Mouse (Mus musculus) forebrain, embryonic 12.5 days (tissue): ENCODE measurements at regions not wholly inside any gene's neighbourhood (a gene's known extent, or its start where the extent isn't known, plus 50 kb on each side); places are given as distances from the start of the nearest gene placed in this dataset.

ENCODE experiments used
- ATAC-seq: fragments of 200-750 bp; cut with Nextera tagmentation; 2 replicates; pipeline ENCODE4 v1.8.0; 2017; ENCODE audit warnings: moderate TSS enrichment; ENCODE audit not compliant: low FRiP score
- H3K27ac ChIP-seq: fragments of 300-500 bp; sonication (generic); 2 replicates; pipeline ENCODE4 v1.5.1; 2016; ENCODE audit warnings: mild to moderate bottlenecking
- H3K27me3 ChIP-seq: fragments of 300-500 bp; sonication (generic); 2 replicates; pipeline ENCODE4 v1.6.1; 2016; ENCODE audit warnings: mild to moderate bottlenecking
- H3K36me3 ChIP-seq: fragments of 300-500 bp; sonication (generic); replicated peaks from 2 replicates; pipeline ENCODE4 v1.6.1; 2016; ENCODE audit warnings: mild to moderate bottlenecking
- H3K4me1 ChIP-seq: fragments of 300-500 bp; sonication (generic); 2 replicates; pipeline ENCODE4 v1.6.1; 2016
- H3K4me2 ChIP-seq: fragments of 300-500 bp; sonication (generic); 2 replicates; pipeline ENCODE4 v1.6.1; 2016; ENCODE audit warnings: mild to moderate bottlenecking, moderate library complexity
- H3K4me3 ChIP-seq: fragments of 300-500 bp; sonication (generic); replicated peaks from 2 replicates; pipeline ENCODE4 v1.5.1; 2016; ENCODE audit warnings: mild to moderate bottlenecking
- H3K9ac ChIP-seq: fragments of 300-500 bp; sonication (generic); 2 replicates; pipeline ENCODE4 v1.6.1; 2016; ENCODE audit warnings: mild to moderate bottlenecking
- H3K9me3 ChIP-seq: fragments of 300-500 bp; sonication (generic); 2 replicates; pipeline ENCODE4 v1.6.1; 2016
- WGBS: fragments of 180-500 bp; shearing (Covaris S2); methylation state at CpG from one replicate; pipeline ENCODE4 v1.1.7; 2016; 5-methylcytosine and 5-hydroxymethylcytosine counted together

DNA sequence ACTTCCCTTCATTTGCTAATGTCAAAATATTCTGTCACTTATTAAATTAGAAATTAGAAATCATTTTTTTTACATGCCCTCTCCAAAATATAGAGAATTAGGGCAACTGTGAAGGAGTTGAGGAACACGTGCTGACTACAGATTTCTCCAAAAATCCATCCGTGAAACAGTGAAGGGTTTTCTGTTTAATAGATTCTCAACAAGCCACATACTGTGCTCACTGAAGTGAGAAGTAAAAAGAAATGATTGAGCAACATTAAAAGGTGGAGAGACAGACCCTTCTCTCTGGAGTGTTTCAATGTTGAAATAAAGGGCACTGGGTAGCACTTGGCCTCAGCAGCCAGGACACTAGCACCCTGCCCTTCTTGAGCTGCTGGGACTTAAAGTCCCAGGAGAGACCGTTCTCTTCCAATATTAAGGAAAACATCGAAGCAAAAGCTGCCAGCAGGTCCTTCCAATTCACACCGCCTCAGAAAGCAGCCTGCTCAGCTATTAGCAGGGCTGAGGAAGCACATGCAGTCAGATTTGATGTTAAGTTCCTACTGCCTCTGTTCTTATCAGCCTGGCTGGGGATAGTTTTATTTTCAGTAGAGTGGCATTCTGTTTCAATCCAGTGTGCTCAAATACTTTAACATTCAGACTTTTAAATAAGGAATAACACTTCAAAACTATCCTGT is 236.8 kb upstream of the Fbxo33 start:
- Histone ChIP-seq H3K9me3 (no peaks in the 10 kb centered on the region), H3K27me3 (no peaks in the 10 kb centered on the region), H3K4me1 (peaks cover 4% of the 10 kb centered on the region; the same call in 1 of the 2 replicates), H3K4me2 (no peak overlapping the region), H3K4me3 (no peak overlapping the region), H3K9ac (no peak overlapping the region), H3K36me3 (no peaks in the 10 kb centered on the region), H3K27ac (no peak overlapping the region)
- ATAC-seq, result no peak
- WGBS, result 45% methylated on average over 5 of the region's 5 CpGs

DNA sequence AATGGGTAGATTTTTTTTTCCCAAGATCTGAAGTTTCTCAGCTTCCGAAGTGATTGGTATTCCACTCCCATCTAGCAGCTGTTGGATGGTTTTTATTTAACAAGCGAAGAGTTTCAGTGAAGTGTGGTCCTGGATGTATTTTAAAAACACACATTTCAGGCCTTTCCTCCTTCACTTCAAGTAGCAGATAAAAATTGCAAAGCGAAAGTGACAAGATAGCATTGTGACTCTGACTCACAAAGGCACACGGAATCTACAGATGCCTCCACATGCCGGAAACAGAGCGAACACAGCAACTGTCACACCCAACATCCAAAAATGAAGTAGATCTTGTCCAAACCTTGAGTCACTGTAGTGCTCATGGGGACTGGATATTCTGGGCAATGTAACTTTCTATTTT is 195.5 kb upstream of the Fbxo33 start:
- Histone ChIP-seq H3K9ac (no peak overlapping the region), H3K4me3 (no peak overlapping the region), H3K27ac (no peak overlapping the region), H3K36me3 (no peaks in the 10 kb centered on the region), H3K4me1 (no peaks in the 10 kb centered on the region), H3K27me3 (no peaks in the 10 kb centered on the region), H3K9me3 (no peaks in the 10 kb centered on the region), H3K4me2 (no peak overlapping the region)
- WGBS, result 87% methylated on average over 6 of the region's 6 CpGs
- no peak for ATAC-seq

DNA sequence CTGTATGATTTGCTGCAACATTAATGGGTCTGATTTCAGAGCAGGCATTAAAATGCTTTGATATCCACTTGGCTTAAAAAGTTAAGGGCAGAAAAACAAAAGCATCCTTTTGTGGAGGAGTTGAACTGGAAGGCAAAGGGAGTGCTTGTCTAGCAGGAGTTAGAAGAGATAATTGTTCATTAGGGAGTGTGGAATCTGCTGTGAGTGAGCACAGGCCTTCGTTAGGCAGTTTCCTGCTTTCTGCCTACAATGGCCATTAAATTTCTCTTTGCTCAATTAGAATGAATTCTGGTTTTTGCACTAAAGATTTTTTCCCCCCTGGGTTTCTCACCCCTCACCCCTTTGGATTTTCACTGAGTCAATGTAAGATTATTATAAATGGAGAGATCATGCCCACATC is 192.0 kb upstream of the Fbxo33 start:
- no peak overlapping the region for H3K4me3 ChIP-seq
- no peak for ATAC-seq
- no peak overlapping the region for H3K9ac ChIP-seq
- no peaks in the 10 kb centered on the region for H3K9me3 ChIP-seq
- no peak overlapping the region for H3K4me2 ChIP-seq
- 24% methylated on average over 1 of the region's 1 CpGs for WGBS
- no peaks in the 10 kb centered on the region for H3K27me3 ChIP-seq
- H3K36me3 ChIP-seq, result no peaks in the 10 kb centered on the region
- no peak overlapping the region for H3K27ac ChIP-seq
- H3K4me1 ChIP-seq, result no peaks in the 10 kb centered on the region

DNA sequence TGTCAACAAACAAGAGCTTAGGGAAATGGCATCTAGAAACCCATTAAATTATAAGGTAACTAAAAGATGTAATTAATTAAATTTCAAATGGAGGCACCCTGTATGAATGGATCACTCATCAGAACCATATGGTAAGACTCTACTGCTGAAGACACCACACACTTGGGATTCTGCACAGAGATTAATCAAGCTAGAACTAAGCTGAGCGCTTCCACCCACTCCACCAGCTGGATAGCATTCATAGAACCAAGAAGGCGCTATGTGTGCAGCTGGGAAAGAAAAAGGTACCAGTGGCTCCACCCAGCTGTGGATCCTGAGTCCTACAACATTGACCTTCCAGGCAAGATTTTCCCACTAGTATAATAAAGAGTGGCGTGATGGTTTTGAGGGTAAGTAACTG is 171.6 kb upstream of the Fbxo33 start:
- no peak overlapping the region for H3K9ac ChIP-seq

DNA sequence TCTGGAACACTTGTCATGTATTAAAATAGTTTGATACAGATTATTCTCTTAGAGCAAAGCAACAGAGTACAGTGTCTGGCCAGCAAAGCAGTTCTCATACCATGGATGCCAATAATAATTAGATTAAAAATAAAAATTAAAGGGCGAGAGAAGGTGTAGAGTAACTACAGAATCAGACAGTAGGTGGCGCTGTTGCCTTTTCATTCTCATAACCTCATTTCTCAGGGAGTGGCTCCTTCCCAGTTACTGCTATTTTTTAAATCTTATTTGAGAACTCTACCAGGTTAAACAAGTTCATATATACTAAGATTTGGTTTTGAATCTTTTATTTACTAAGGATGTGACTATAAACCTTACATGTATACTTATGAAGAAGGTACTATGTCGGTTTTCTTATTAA is 163.3 kb upstream of the Fbxo33 start:
- H3K4me1 ChIP-seq, result no peaks in the 10 kb centered on the region
- H3K36me3 ChIP-seq, result no peaks in the 10 kb centered on the region
- H3K27ac ChIP-seq, result no peak overlapping the region
- H3K9ac ChIP-seq, result no peak overlapping the region
- H3K27me3 ChIP-seq, result no peaks in the 10 kb centered on the region
- H3K9me3 ChIP-seq, result no peaks in the 10 kb centered on the region
- 30% methylated on average over 3 of the region's 3 CpGs for WGBS
- H3K4me2 ChIP-seq, result no peak overlapping the region
- ATAC-seq, result peak; percentile 69; the same call in 1 of the 2 replicates
- H3K4me3 ChIP-seq, result no peak overlapping the region

More for the DNA sequence above, 171.6 kb upstream of the Fbxo33 start:
- H3K4me1 ChIP-seq, result no peaks in the 10 kb centered on the region
- no peak overlapping the region for H3K4me2 ChIP-seq
- no peaks in the 10 kb centered on the region for H3K36me3 ChIP-seq
- H3K27me3 ChIP-seq, result no peaks in the 10 kb centered on the region
- H3K9me3 ChIP-seq, result no peaks in the 10 kb centered on the region
- WGBS, result 88% methylated on average over 3 of the region's 3 CpGs
- no peak for ATAC-seq
- no peak overlapping the region for H3K4me3 ChIP-seq
- no peak overlapping the region for H3K27ac ChIP-seq

DNA sequence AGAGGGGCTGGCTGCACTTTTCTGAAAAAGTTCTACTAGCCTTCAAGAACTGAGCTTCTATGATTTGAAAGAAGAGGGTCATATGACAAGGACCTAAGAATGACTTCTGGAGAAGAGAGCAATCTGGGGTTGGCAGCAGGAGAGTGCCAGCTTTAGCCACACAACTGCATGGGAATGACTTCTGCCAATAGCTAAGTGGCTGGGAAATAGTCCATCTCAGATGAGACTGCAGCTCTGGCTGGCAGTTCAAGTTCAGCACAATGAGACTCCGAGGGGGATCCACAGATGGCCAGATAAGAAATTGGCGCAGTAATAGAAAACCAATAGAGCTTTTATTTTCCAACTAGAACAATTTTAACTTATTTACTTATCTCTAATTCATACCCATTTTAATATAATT is 122.1 kb upstream of the Fbxo33 start:
- Histone ChIP-seq H3K27me3 (no peaks in the 10 kb centered on the region), H3K36me3 (no peaks in the 10 kb centered on the region), H3K4me3 (no peak overlapping the region), H3K4me1 (no peaks in the 10 kb centered on the region), H3K9ac (no peak overlapping the region), H3K27ac (no peak overlapping the region), H3K9me3 (no peaks in the 10 kb centered on the region), H3K4me2 (no peak overlapping the region)
- WGBS, result 87% methylated on average over 2 of the region's 2 CpGs
- no peak for ATAC-seq

DNA sequence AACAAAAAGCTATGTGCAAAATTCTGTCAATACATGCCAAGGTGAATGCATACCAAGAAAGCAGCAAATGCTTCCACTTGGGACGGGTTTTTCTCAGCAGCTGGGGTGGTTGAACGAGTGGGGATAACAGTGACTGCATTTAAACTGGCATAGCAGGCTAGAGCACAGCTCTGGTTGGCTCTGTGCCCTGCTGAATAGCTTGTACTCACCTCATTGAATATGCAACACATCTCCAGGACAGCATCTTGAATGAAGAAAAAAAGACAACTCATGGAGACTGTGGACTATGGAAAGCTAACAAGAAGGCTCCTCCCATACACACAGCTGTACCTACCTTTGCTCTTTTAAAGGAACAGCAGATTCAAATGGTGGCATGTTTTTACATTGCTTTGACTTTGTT is 111.2 kb upstream of the Fbxo33 start:
- Histone ChIP-seq H3K9ac (no peak overlapping the region), H3K4me3 (no peak overlapping the region), H3K4me1 (0 out of 2 replicates have a peak, but pooled peaks cover 2% of the 10 kb centered on the region), H3K27me3 (no peaks in the 10 kb centered on the region), H3K27ac (no peak overlapping the region), H3K4me2 (no peak overlapping the region), H3K9me3 (no peaks in the 10 kb centered on the region), H3K36me3 (no peaks in the 10 kb centered on the region)
- 57% methylated on average over 2 of the region's 2 CpGs for WGBS
- no peak for ATAC-seq

DNA sequence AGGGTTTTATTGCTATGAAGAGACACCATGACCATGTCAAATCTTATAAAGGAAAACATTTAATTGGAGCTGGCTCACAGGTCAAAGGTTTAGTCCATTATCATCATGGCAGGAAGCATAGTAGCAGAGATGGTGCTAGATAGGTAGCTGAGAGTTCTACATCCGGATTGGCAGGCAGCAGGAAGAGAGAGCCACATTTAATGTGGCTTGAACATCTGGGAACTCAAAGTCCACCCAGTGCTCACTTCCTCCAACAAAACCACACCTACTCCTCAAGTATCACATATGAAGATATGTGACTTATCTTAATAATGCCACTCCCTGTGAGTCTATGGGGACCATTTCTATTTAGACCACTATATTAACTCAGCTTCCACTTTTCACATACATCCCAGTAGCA is 93.2 kb upstream of the Fbxo33 start:
- Histone ChIP-seq H3K9ac (no peak overlapping the region), H3K27me3 (no peaks in the 10 kb centered on the region), H3K4me3 (no peak overlapping the region), H3K27ac (no peak overlapping the region), H3K4me1 (peaks cover 3% of the 10 kb centered on the region; the same call in 1 of the 2 replicates), H3K4me2 (no peak overlapping the region), H3K9me3 (no peaks in the 10 kb centered on the region), H3K36me3 (no peaks in the 10 kb centered on the region)
- 68% methylated on average over 1 of the region's 1 CpGs for WGBS
- ATAC-seq, result no peak

DNA sequence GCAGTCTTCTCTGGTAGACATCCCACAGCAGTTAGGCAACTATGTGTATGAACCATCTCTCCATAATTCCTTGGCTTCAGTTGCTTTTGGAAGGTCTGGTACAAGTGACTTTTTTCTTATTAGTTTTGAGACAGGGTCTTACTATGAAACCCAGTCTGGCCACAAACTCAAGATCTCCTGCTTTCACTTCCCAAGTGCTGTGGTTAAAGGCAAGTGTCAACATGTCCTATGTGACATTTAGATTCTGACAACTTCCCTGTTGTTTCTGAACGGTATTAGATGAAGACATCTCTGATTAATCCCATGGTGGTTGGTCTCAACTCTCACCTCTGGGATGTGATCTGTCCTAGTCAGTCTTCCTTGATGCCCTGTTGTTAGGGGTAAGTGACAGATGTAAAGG is 88.4 kb upstream of the Fbxo33 start:
- Histone ChIP-seq H3K9me3 (no peaks in the 10 kb centered on the region), H3K4me1 (peaks cover 3% of the 10 kb centered on the region; the same call in 1 of the 2 replicates), H3K4me3 (no peak overlapping the region), H3K27ac (no peak overlapping the region), H3K36me3 (no peaks in the 10 kb centered on the region), H3K4me2 (no peak overlapping the region), H3K27me3 (no peaks in the 10 kb centered on the region), H3K9ac (no peak overlapping the region)
- WGBS, result 90% methylated on average over 1 of the region's 1 CpGs
- no peak for ATAC-seq

DNA sequence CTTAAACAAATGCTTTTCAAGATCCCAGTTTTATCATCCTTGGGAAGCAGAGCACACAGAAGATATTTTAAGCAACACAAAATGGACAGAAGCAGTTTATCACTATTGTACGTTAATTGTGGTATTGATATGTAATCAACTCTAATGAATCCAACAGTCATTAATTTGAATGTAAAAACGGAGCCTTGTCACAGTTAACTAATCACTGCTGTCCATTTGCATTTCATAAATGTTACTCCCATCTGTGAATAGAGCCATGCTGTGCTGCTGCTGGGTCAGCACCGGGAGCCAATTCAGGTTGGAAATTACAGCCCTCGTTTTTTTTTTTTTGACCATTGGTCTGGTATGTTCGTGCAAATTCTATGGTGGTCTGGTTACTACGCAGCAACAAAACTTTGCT is 85.0 kb upstream of the Fbxo33 start:
- no peaks in the 10 kb centered on the region for H3K27me3 ChIP-seq
- H3K27ac ChIP-seq, result no peak overlapping the region
- H3K4me3 ChIP-seq, result no peak overlapping the region
- no peak overlapping the region for H3K9ac ChIP-seq
- no peak overlapping the region for H3K4me2 ChIP-seq
- 53% methylated on average over 6 of the region's 6 CpGs for WGBS
- ATAC-seq, result no peak
- H3K36me3 ChIP-seq, result no peaks in the 10 kb centered on the region
- H3K4me1 ChIP-seq, result peaks cover 3% of the 10 kb centered on the region; the same call in 1 of the 2 replicates
- no peaks in the 10 kb centered on the region for H3K9me3 ChIP-seq
